In genomic region chr3:22115221-22115620, GRCm38 (mm10) we compare ENCODE assay signal across 8 mouse cellular contexts. TPM values are rescaled to one million over a fixed set of nuclear protein-coding genes. Genes with fewer than 3 reads are reported as not detected.
A peak's percentile ranks its signal among the peaks of the same experiment; 100 is the strongest.
DNase-seq lines count a peak whose midpoint lies in the region; ATAC-seq and TF ChIP-seq lines count a peak whose summit lies in the region.

No protein-coding gene starts in this region.

- H3K27me3 ChIP-seq in limb, embryonic 12.5 days: no peaks in the 10 kb centered on the region
- H3K27me3 ChIP-seq in limb, embryonic 10.5 days (ENCODE audit: low read depth, poor library complexity, severe bottlenecking): no peaks in the 10 kb centered on the region
- no peaks in the 10 kb centered on the region for H3K27me3 ChIP-seq in forebrain, embryonic 16.5 days (replicated peaks; ENCODE audit: control insufficient read depth, insufficient read depth, low read length)
- H3K27me3 ChIP-seq in limb, embryonic 14.5 days (ENCODE audit: control insufficient read depth, insufficient read depth, low read length): no peaks in the 10 kb centered on the region
- H3K27me3 ChIP-seq in splenic B cell, adult 2 months (ENCODE audit: control insufficient read depth, insufficient read depth, low read length, poor library complexity, severe bottlenecking): no peaks in the 10 kb centered on the region

- H3K9me3 ChIP-seq in limb, embryonic 12.5 days: peaks cover 6% of the 10 kb centered on the region
- H3K9me3 ChIP-seq in limb, embryonic 10.5 days (replicated peaks): no peaks in the 10 kb centered on the region
- H3K9me3 ChIP-seq in forebrain, embryonic 16.5 days (ENCODE audit: control insufficient read depth, low read length): no peaks in the 10 kb centered on the region
- peaks cover 9% of the 10 kb centered on the region; the same call in 1 of the 2 replicates for H3K9me3 ChIP-seq in limb, embryonic 14.5 days (ENCODE audit: control insufficient read depth, low read length)

- ATAC-seq in limb, embryonic 12.5 days (ENCODE audit: insufficient number of reproducible peaks, insufficient read depth, low FRiP score, low TSS enrichment, low read depth): 0 out of 2 replicates have a peak, but pooled peaks have one; percentile 56
- ATAC-seq in forebrain, embryonic 16.5 days: peak; percentile 66
- ATAC-seq in limb, embryonic 14.5 days (ENCODE audit: low FRiP score, low read depth): peak; percentile 74

- no peak for DNase-seq in limb, embryonic 10.5 days (ENCODE audit: low spot score)
- DNase-seq in limb, embryonic 14.5 days (ENCODE audit: low spot score): peak; percentile 29
- peak; percentile 33 for DNase-seq in splenic B cell, adult 2 months (ENCODE audit: low read depth, low spot score)
- DNase-seq in urinary bladder, postnatal 36 days (ENCODE audit: low spot score in 2 of 2): no peak
- no peak for DNase-seq in testis, postnatal 10 days (ENCODE audit: low spot score)
- no peak for DNase-seq in embryo, embryonic 11 days

- H3K27ac ChIP-seq in limb, embryonic 12.5 days: no peak overlapping the region
- H3K27ac ChIP-seq in limb, embryonic 10.5 days: no peak overlapping the region
- no peak overlapping the region for H3K27ac ChIP-seq in forebrain, embryonic 16.5 days (ENCODE audit: low read length)
- no peak overlapping the region for H3K27ac ChIP-seq in limb, embryonic 14.5 days (replicated peaks; ENCODE audit: low read depth, low read length)

- H3K4me1 ChIP-seq in limb, embryonic 12.5 days (replicated peaks): peaks cover 20% of the 10 kb centered on the region
- peaks cover 17% of the 10 kb centered on the region for H3K4me1 ChIP-seq in limb, embryonic 10.5 days
- H3K4me1 ChIP-seq in forebrain, embryonic 16.5 days (replicated peaks; ENCODE audit: control insufficient read depth, insufficient read depth, low read length): 0 out of 2 replicates have a peak, but pooled peaks cover 10% of the 10 kb centered on the region
- H3K4me1 ChIP-seq in limb, embryonic 14.5 days (ENCODE audit: control insufficient read depth, insufficient read depth, low read length): peaks cover 11% of the 10 kb centered on the region

- H3K9ac ChIP-seq in limb, embryonic 12.5 days (replicated peaks): no peak overlapping the region
- H3K9ac ChIP-seq in forebrain, embryonic 16.5 days (replicated peaks; ENCODE audit: low read depth, low read length): no peak overlapping the region
- H3K9ac ChIP-seq in limb, embryonic 14.5 days (ENCODE audit: low read depth, low read length, severe bottlenecking): no peak overlapping the region

- WGBS in limb, embryonic 12.5 days: 45% methylated on average over 2 of the region's 2 CpGs
- WGBS in limb, embryonic 10.5 days: 48% methylated on average over 2 of the region's 2 CpGs
- WGBS in forebrain, embryonic 16.5 days: 32% methylated on average over 2 of the region's 2 CpGs
- WGBS in limb, embryonic 14.5 days: 21% methylated on average over 2 of the region's 2 CpGs

- H3K36me3 ChIP-seq in limb, embryonic 12.5 days: no peaks in the 10 kb centered on the region
- H3K36me3 ChIP-seq in limb, embryonic 10.5 days: peaks cover 10% of the 10 kb centered on the region; the same call in 1 of the 2 replicates
- H3K36me3 ChIP-seq in forebrain, embryonic 16.5 days (ENCODE audit: control insufficient read depth, insufficient read depth): no peaks in the 10 kb centered on the region; the same call in 1 of the 2 replicates
- H3K36me3 ChIP-seq in limb, embryonic 14.5 days (ENCODE audit: control insufficient read depth, insufficient read depth, low read length): no peaks in the 10 kb centered on the region
- H3K36me3 ChIP-seq in splenic B cell, adult 2 months (ENCODE audit: control insufficient read depth, insufficient read depth, low read length, poor library complexity, severe bottlenecking): no peaks in the 10 kb centered on the region; the same call in 1 of the 2 replicates

- H3K4me2 ChIP-seq in limb, embryonic 12.5 days: no peak overlapping the region
- H3K4me2 ChIP-seq in forebrain, embryonic 16.5 days (ENCODE audit: low read length): no peak overlapping the region
- H3K4me2 ChIP-seq in limb, embryonic 14.5 days (replicated peaks; ENCODE audit: low read depth, low read length, severe bottlenecking): no peak overlapping the region

- no peak for TF ChIP-seq POLR2A in limb, embryonic 14.5 days (IDR thresholded peaks at IDR 0.05; ENCODE audit: borderline replicate concordance, extremely low read depth, insufficient read depth, insufficient read length)

- no peak overlapping the region for H3K4me3 ChIP-seq in limb, embryonic 12.5 days (replicated peaks)
- no peak overlapping the region for H3K4me3 ChIP-seq in limb, embryonic 10.5 days
- H3K4me3 ChIP-seq in forebrain, embryonic 16.5 days (replicated peaks; ENCODE audit: low read length): no peak overlapping the region
- H3K4me3 ChIP-seq in limb, embryonic 14.5 days (replicated peaks; ENCODE audit: low read length): no peak overlapping the region

RNA-seq across cellular contexts. Expression of gene Tbl1xr1, which starts 38.8 kb away (rescaled TPM):
- polyA plus RNA-seq in limb, embryonic 12.5 days (2016; fragmentation: Nextera tagmentation; extraction: Ambion mirVana): 35.6 and 38.0 TPM in 2 replicates
- polyA plus RNA-seq in limb, embryonic 10.5 days (2016; fragmentation: Nextera tagmentation; extraction: Ambion mirVana): 23.8 and 27.5 TPM in 2 replicates
- polyA plus RNA-seq in forebrain, embryonic 16.5 days (2015; fragmentation: Nextera tagmentation; extraction: Ambion mirVana): 20.1 and 25.1 TPM in 2 replicates
- polyA plus RNA-seq in limb, embryonic 14.5 days (2012; rRNA removed): 27.8 and 29.5 TPM in 2 replicates
- 26.6 and 27.0 TPM in 2 replicates for polyA plus RNA-seq in limb, embryonic 14.5 days (2014; fragmentation: Nextera tagmentation; extraction: Ambion mirVana)

Comparison
In these comparisons a context has a peak if more than half of its experiments do, and no peak if none do; other contexts are left out.
1. DNase-seq: peak in limb, embryonic 14.5 days (single experiment) and splenic B cell, adult 2 months (single experiment); none in limb, embryonic 10.5 days (single experiment), urinary bladder, postnatal 36 days (0 of 2), testis, postnatal 10 days (single experiment) and embryo, embryonic 11 days (single experiment).
2. Peak in every context shown above with its lines, with median percentiles within 50 percentile points of each other: ATAC-seq.